Mouse (Mus musculus): ENCODE data around the gene Fam178b.
A peak's percentile ranks its signal among the peaks of the same experiment; 100 is the strongest.
"Not testable (repeated sequence)": the region's sequence is repeated elsewhere in the genome, so short reads cannot be mapped to it uniquely, and the experiment has no call there.

The Fam178b gene

GRCm38 (mm10) chr1:36672648-36673350, 10.2 kb downstream of the Fam178b start:
- DNase-seq (ENCODE audit: low spot score in 2 of 2), result no peak

GRCm38 (mm10) chr1:36671260-36671659, 11.7 kb downstream of the Fam178b start:
- DNase-seq (ENCODE audit: low spot score in 2 of 2), result no peak

GRCm38 (mm10) chr1:36670256-36670655, 12.7 kb downstream of the Fam178b start:
- DNase-seq (ENCODE audit: low spot score in 2 of 2), result no peak

GRCm38 (mm10) chr1:36668007-36668406, 15.0 kb downstream of the Fam178b start:
- not testable (repeated sequence) for DNase-seq (ENCODE audit: low spot score in 2 of 2)

- DNase-seq (ENCODE audit: low spot score in 2 of 2), result no peak
Measured at GRCm38 (mm10) chr1:36665934-36666333, 17.0 kb downstream of the Fam178b start.

- DNase-seq (ENCODE audit: low spot score in 2 of 2), result no peak
Measured at GRCm38 (mm10) chr1:36665165-36665723, 17.7 kb downstream of the Fam178b start.

GRCm38 (mm10) chr1:36664457-36664856, 18.5 kb downstream of the Fam178b start:
- peak in 1 of 2 experiments; percentile 27 for DNase-seq (ENCODE audit: low spot score in 2 of 2)

- no peak for DNase-seq (ENCODE audit: low spot score in 2 of 2)
Measured at GRCm38 (mm10) chr1:36658621-36659399, 24.2 kb downstream of the Fam178b start.

- no peak for DNase-seq (ENCODE audit: low spot score in 2 of 2)
Measured at GRCm38 (mm10) chr1:36657658-36658415, 25.1 kb downstream of the Fam178b start.

GRCm38 (mm10) chr1:36656233-36656632, 26.8 kb downstream of the Fam178b start:
- no peak for DNase-seq (ENCODE audit: low spot score in 2 of 2)

- DNase-seq (ENCODE audit: low spot score in 2 of 2), result no peak
Measured at GRCm38 (mm10) chr1:36655039-36655438, 27.9 kb downstream of the Fam178b start.

GRCm38 (mm10) chr1:36647631-36648030, 35.4 kb downstream of the Fam178b start:
- no peak for DNase-seq (ENCODE audit: low spot score in 2 of 2)

- DNase-seq (ENCODE audit: low spot score in 2 of 2), result no peak
Measured at GRCm38 (mm10) chr1:36646285-36646684, 36.7 kb downstream of the Fam178b start.

GRCm38 (mm10) chr1:36644615-36645007, 38.4 kb downstream of the Fam178b start:
- no peak for DNase-seq (ENCODE audit: low spot score in 2 of 2)

GRCm38 (mm10) chr1:36643957-36644614, 38.9 kb downstream of the Fam178b start:
- DNase-seq (ENCODE audit: low spot score in 2 of 2), result no peak

GRCm38 (mm10) chr1:36635826-36636485, 47.0 kb downstream of the Fam178b start:
- DNase-seq (ENCODE audit: low spot score in 2 of 2), result peak in 1 of 2 experiments; percentile 22

- peak in 1 of 2 experiments; percentile 60 for DNase-seq (ENCODE audit: low spot score in 2 of 2)
Measured at GRCm38 (mm10) chr1:36634940-36635339, 48.0 kb downstream of the Fam178b start.

- DNase-seq (ENCODE audit: low spot score in 2 of 2), result no peak
Measured at GRCm38 (mm10) chr1:36633920-36634319, 49.1 kb downstream of the Fam178b start.

GRCm38 (mm10) chr1:36632846-36633245, 50.1 kb downstream of the Fam178b start:
- no peak for DNase-seq (ENCODE audit: low spot score in 2 of 2)

GRCm38 (mm10) chr1:36632090-36632489, 50.9 kb downstream of the Fam178b start:
- DNase-seq (ENCODE audit: low spot score in 2 of 2), result no peak

GRCm38 (mm10) chr1:36631391-36631790, 51.6 kb downstream of the Fam178b start:
- DNase-seq (ENCODE audit: low spot score in 2 of 2), result no peak
